Comparison of ENCODE assay signal across 14 mouse cellular contexts in the genomic region with DNA sequence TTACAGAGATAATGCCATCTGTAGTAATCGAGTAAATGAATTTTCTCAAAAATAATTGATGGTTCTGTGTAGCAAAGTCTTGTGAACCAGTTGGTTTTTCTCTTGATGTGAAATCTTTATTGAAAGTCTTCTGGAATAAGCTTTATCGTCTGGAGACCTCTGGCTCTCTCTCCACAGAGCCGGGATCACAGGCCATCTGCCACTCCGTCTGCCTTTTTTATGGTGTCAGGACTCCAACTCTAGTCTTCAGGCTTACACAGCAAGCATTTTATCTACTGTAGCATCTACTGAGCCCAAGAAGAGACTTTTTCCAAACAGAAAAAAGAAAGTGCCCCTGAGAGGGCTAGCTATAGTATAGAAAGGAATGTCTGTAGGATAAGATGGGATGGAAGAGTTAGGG.
A peak's percentile ranks its signal among the peaks of the same experiment; 100 is the strongest.
DNase-seq lines count a peak whose midpoint lies in the region; ATAC-seq and TF ChIP-seq lines count a peak whose summit lies in the region.
"Had no signal": no experiment of that assay in that cellular context is flagged by ENCODE, and none has a peak within 500 bp of the region (broad histone marks: within the 10 kb centered on the region; RNA-seq: fewer than 3 reads in every experiment).

No protein-coding gene starts in this region.

- no peak overlapping the region for H3K4me3 ChIP-seq in hindbrain, postnatal 0 days (ENCODE audit: low read length)
- H3K4me3 ChIP-seq in hindbrain, embryonic 13.5 days: no peak overlapping the region
- H3K4me3 ChIP-seq in cerebellum, adult 2 months (replicated peaks; ENCODE audit: insufficient read depth, low read depth, low read length): no peak overlapping the region
- H3K4me3 ChIP-seq in forebrain, embryonic 15.5 days: no peak overlapping the region
- H3K4me3 ChIP-seq: hindbrain, embryonic 10.5 days had no signal

- H3K9ac ChIP-seq in hindbrain, postnatal 0 days (replicated peaks; ENCODE audit: low read length): no peak overlapping the region
- H3K9ac ChIP-seq in hindbrain, embryonic 13.5 days: no peak overlapping the region
- no peak overlapping the region for H3K9ac ChIP-seq in forebrain, embryonic 15.5 days (replicated peaks)

- no peaks in the 10 kb centered on the region for H3K27me3 ChIP-seq in hindbrain, postnatal 0 days (ENCODE audit: insufficient read depth, low read length)
- no peaks in the 10 kb centered on the region for H3K27me3 ChIP-seq in hindbrain, embryonic 13.5 days
- H3K27me3 ChIP-seq in cerebellum, adult 2 months (ENCODE audit: control insufficient read depth, insufficient read depth, low read length): no peaks in the 10 kb centered on the region
- no peaks in the 10 kb centered on the region for H3K27me3 ChIP-seq in forebrain, embryonic 15.5 days

- H3K27ac ChIP-seq in hindbrain, postnatal 0 days: peak overlapping the region; percentile 16; the same call in 1 of the 2 replicates
- no peak overlapping the region for H3K27ac ChIP-seq in hindbrain, embryonic 13.5 days
- H3K27ac ChIP-seq in cerebellum, adult 2 months (ENCODE audit: insufficient read depth, low read length): peak overlapping the region; percentile 31; the same call in 1 of the 2 replicates
- H3K27ac ChIP-seq in forebrain, embryonic 15.5 days (replicated peaks): peak overlapping the region; percentile 65
- H3K27ac ChIP-seq: hindbrain, embryonic 10.5 days had no signal

- DNase-seq in hindbrain, postnatal 0 days (ENCODE audit: low spot score): peak; percentile 53
- peak; percentile 93 for DNase-seq in brain, adult 2 months (ENCODE audit: low read depth, low spot score)
- DNase-seq in cerebellum, adult 2 months: peak; percentile 75 to 87
- no peak for DNase-seq in urinary bladder, postnatal 14 days (ENCODE audit: low spot score)
- DNase-seq in MN1 (ENCODE audit: low spot score): no peak
- DNase-seq: kidney, adult 8-10 months; kidney, postnatal 36 days; right cerebral cortex, postnatal 14 days; thymus, postnatal 25 days had no signal

- TF ChIP-seq CTCF in hindbrain, postnatal 0 days (IDR thresholded peaks at IDR 0.05; ENCODE audit: low read depth): no peak
- TF ChIP-seq CTCF in cerebellum, adult 2 months (IDR thresholded peaks at IDR 0.05; ENCODE audit: borderline replicate concordance, insufficient read depth, low read depth, low read length): no peak

- no peak for TF ChIP-seq POLR2A in cerebellum, adult 2 months (IDR thresholded peaks at IDR 0.05; ENCODE audit: borderline replicate concordance, insufficient read depth, low read length)

- H3K36me3 ChIP-seq in hindbrain, postnatal 0 days (ENCODE audit: insufficient read depth, low read length): no peaks in the 10 kb centered on the region
- no peaks in the 10 kb centered on the region for H3K36me3 ChIP-seq in hindbrain, embryonic 13.5 days
- no peaks in the 10 kb centered on the region for H3K36me3 ChIP-seq in forebrain, embryonic 15.5 days
- H3K36me3 ChIP-seq: hindbrain, embryonic 10.5 days had no signal

- WGBS in hindbrain, postnatal 0 days: 62% methylated on average over 4 of the region's 4 CpGs
- WGBS in hindbrain, embryonic 13.5 days: 64% methylated on average over 4 of the region's 4 CpGs
- WGBS in cerebellum, adult 2 months: 15% methylated on average over 4 of the region's 4 CpGs
- WGBS in forebrain, embryonic 15.5 days: 50% methylated on average over 4 of the region's 4 CpGs

- H3K9me3 ChIP-seq in hindbrain, postnatal 0 days (ENCODE audit: low read length): no peaks in the 10 kb centered on the region
- H3K9me3 ChIP-seq in hindbrain, embryonic 13.5 days: no peaks in the 10 kb centered on the region
- H3K9me3 ChIP-seq in forebrain, embryonic 15.5 days: no peaks in the 10 kb centered on the region
- H3K9me3 ChIP-seq: hindbrain, embryonic 10.5 days had no signal

- H3K4me2 ChIP-seq in hindbrain, postnatal 0 days (ENCODE audit: low read depth, low read length): no peak overlapping the region
- no peak overlapping the region for H3K4me2 ChIP-seq in hindbrain, embryonic 13.5 days
- H3K4me2 ChIP-seq in forebrain, embryonic 15.5 days (replicated peaks): no peak overlapping the region
- H3K4me2 ChIP-seq: liver, embryonic 11.5 days had no signal

- ATAC-seq in hindbrain, postnatal 0 days: 0 out of 2 replicates have a peak, but pooled peaks have one; percentile 56
- no peak for ATAC-seq in hindbrain, embryonic 13.5 days (ENCODE audit: low FRiP score)
- ATAC-seq in forebrain, embryonic 15.5 days (replicated peaks): 0 out of 2 replicates have a peak, but pooled peaks have one; percentile 36
- ATAC-seq: lung, postnatal 0 days had no signal

- H3K4me1 ChIP-seq in hindbrain, postnatal 0 days (ENCODE audit: insufficient read depth, low read length): no peaks in the 10 kb centered on the region
- 0 out of 2 replicates have a peak, but pooled peaks cover 5% of the 10 kb centered on the region for H3K4me1 ChIP-seq in hindbrain, embryonic 13.5 days (replicated peaks)
- no peaks in the 10 kb centered on the region; the same call in none of the 2 replicates for H3K4me1 ChIP-seq in cerebellum, adult 2 months (ENCODE audit: control insufficient read depth, insufficient read depth, low read length)
- peaks cover 10% of the 10 kb centered on the region; the same call in 1 of the 2 replicates for H3K4me1 ChIP-seq in forebrain, embryonic 15.5 days
- H3K4me1 ChIP-seq: hindbrain, embryonic 10.5 days had no signal

Comparison
In these comparisons a context has a peak if more than half of its experiments do, and no peak if none do; other contexts are left out.
1. DNase-seq: peak in hindbrain, postnatal 0 days (single experiment), brain, adult 2 months (single experiment) and cerebellum, adult 2 months (2 of 2); none in urinary bladder, postnatal 14 days (single experiment) and MN1 (single experiment).